Mouse (Mus musculus): ENCODE measurements around the gene Figla.

Gene Figla

DNA sequence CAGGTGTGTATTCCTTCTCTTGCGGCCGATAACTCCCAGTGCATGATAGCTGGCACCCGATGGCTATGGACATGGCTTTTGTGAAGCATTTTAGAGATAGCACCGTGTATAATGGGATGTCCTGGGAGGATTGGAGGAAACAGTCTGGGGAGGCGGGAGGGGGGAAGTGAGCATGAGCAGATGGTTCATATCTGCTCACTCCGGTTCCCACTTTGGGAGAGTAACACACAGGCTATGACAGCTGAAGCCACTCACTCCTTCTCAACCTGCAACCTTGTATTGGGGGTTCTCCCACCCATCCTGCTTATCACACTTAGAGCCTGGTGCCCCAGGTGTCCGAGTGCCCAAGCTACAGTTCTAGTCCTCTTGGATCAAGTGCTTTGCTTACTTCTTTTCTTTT is 54.3 kb downstream of the Figla start:
- no peak for DNase-seq
